Mouse (Mus musculus): ENCODE data around the gene Commd6.

GRCm38 (mm10) chr14:101591101-101591500, 49.4 kb downstream of the Commd6 start:
- TF ChIP-seq CTCF (IDR thresholded peaks at IDR 0.05; ENCODE audit: borderline replicate concordance, control insufficient read depth, extremely low read depth, insufficient read depth, low read length, poor library complexity), result no peak
- no peak for TF ChIP-seq POLR2A (IDR thresholded peaks at IDR 0.05; ENCODE audit: control insufficient read depth, extremely low read depth, insufficient read depth, low read length, poor library complexity)
